Mouse (Mus musculus): ENCODE results near the gene Gm17455. TPM values are rescaled to one million over a fixed set of nuclear protein-coding genes. Genes with fewer than 3 reads are reported as not detected.

Gm17455 gene
- polyA plus RNA-seq, 1 experiment from 2014 or later = 3.0 TPM

GRCm38 (mm10) chr10:60398051-60398814, 1.3 kb upstream of the Gm17455 start:
- 93% methylated on average over 10 of the region's 10 CpGs for WGBS
- H3K36me3 ChIP-seq (ENCODE audit: control insufficient read depth, insufficient read depth, low read length) = no peaks in the 10 kb centered on the region
- ATAC-seq (ENCODE audit: low FRiP score) (no peak), DNase-seq (ENCODE audit: low spot score, missing footprints) (no peak)
- no peaks in the 10 kb centered on the region for H3K27me3 ChIP-seq (ENCODE audit: control insufficient read depth, insufficient read depth, low read length)
- H3K9me3 ChIP-seq (ENCODE audit: control insufficient read depth, low read length) = no peaks in the 10 kb centered on the region
- no peak overlapping the region for H3K27ac ChIP-seq (ENCODE audit: low read depth, low read length)
- no peak overlapping the region for H3K9ac ChIP-seq (ENCODE audit: low read length)
- H3K4me1 ChIP-seq (ENCODE audit: control insufficient read depth, insufficient read depth, low read length) = peaks cover 3% of the 10 kb centered on the region; the same call in 1 of the 2 replicates
- H3K4me2 ChIP-seq = no peak overlapping the region
- H3K4me3 ChIP-seq (ENCODE audit: low read depth, low read length) = no peak overlapping the region

GRCm38 (mm10) chr10:60400507-60401295, 1.2 kb downstream of the Gm17455 start:
- Histone ChIP-seq H3K4me1 (ENCODE audit: control insufficient read depth, insufficient read depth, low read length) (peaks cover 3% of the 10 kb centered on the region; the same call in 1 of the 2 replicates), H3K27ac (ENCODE audit: low read depth, low read length) (no peak overlapping the region), H3K4me2 (no peak overlapping the region), H3K36me3 (ENCODE audit: control insufficient read depth, insufficient read depth, low read length) (no peaks in the 10 kb centered on the region), H3K27me3 (ENCODE audit: control insufficient read depth, insufficient read depth, low read length) (no peaks in the 10 kb centered on the region), H3K9ac (ENCODE audit: low read length) (0 out of 2 replicates have a peak overlapping the region, but pooled peaks have one; percentile 14), H3K4me3 (ENCODE audit: low read depth, low read length) (no peak overlapping the region), H3K9me3 (ENCODE audit: control insufficient read depth, low read length) (no peaks in the 10 kb centered on the region)
- WGBS = 73% methylated on average over 11 of the region's 11 CpGs
- DNase-seq (ENCODE audit: low spot score, missing footprints) (no peak), ATAC-seq (ENCODE audit: low FRiP score) (no peak)

DNA sequence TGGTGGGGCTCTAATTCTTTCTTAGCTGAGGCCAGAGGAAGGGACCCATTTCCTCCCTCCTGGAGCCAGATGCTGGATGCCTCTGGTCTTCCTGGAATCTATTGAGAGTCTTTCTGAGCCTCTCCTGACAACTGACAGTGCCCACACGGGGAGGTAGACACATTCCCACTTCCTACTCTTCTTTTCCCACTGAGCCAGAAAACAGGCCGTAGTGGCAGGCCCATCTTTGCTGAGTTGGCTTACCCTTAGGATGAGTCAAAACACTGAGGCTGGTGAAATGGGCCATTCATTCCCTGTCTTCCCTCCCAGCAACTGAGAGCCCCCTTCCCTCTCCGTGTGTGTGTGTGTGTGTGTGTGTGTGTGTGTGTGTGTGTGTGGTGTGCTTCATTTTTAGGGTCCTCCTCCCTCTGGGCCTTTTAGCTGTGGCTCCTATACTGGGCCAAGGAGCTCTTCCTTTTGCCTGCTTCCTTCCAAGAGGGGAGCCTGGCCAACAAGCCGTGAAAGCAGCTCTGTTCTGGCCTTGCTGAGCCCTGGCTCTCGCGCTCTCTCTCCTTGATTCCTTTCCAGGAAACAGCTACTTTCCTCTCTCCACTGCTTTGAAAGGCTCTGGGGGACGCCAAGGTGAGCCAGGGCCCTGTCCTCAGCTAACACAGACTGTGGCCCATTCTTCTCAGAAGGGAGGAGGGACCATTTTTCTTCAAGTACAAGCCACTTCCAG, 6.1 kb downstream of the Gm17455 start:
- no peak overlapping the region for H3K4me3 ChIP-seq (ENCODE audit: low read depth, low read length)
- ATAC-seq (ENCODE audit: low FRiP score) = no peak
- no peak overlapping the region for H3K9ac ChIP-seq (ENCODE audit: low read length)
- H3K4me1 ChIP-seq (ENCODE audit: control insufficient read depth, insufficient read depth, low read length) = no peaks in the 10 kb centered on the region
- H3K4me2 ChIP-seq = no peak overlapping the region
- H3K27ac ChIP-seq (ENCODE audit: low read depth, low read length) = no peak overlapping the region
- H3K9me3 ChIP-seq (ENCODE audit: control insufficient read depth, low read length) = no peaks in the 10 kb centered on the region
- H3K36me3 ChIP-seq (ENCODE audit: control insufficient read depth, insufficient read depth, low read length) = no peaks in the 10 kb centered on the region
- no peak for DNase-seq (ENCODE audit: low spot score, missing footprints)
- H3K27me3 ChIP-seq (ENCODE audit: control insufficient read depth, insufficient read depth, low read length) = no peaks in the 10 kb centered on the region
- WGBS = 59% methylated on average over 7 of the region's 7 CpGs

GRCm38 (mm10) chr10:60407831-60408230, 8.3 kb downstream of the Gm17455 start:
- peak; percentile 71; the same call in 1 of the 2 replicates for ATAC-seq (ENCODE audit: low FRiP score)
- H3K27ac ChIP-seq (ENCODE audit: low read depth, low read length) = no peak overlapping the region
- 7% methylated on average over 5 of the region's 5 CpGs for WGBS

GRCm38 (mm10) chr10:60411794-60412193, 12.3 kb downstream of the Gm17455 start:
- no peak overlapping the region for H3K27ac ChIP-seq (ENCODE audit: low read depth, low read length)
- no peak overlapping the region for H3K4me2 ChIP-seq
- no peak overlapping the region for H3K4me3 ChIP-seq (ENCODE audit: low read depth, low read length)
- ATAC-seq (ENCODE audit: low FRiP score) (no peak), DNase-seq (ENCODE audit: low spot score, missing footprints) (peak; percentile 88)
- no peaks in the 10 kb centered on the region for H3K9me3 ChIP-seq (ENCODE audit: control insufficient read depth, low read length)
- no peaks in the 10 kb centered on the region for H3K36me3 ChIP-seq (ENCODE audit: control insufficient read depth, insufficient read depth, low read length)
- H3K4me1 ChIP-seq (ENCODE audit: control insufficient read depth, insufficient read depth, low read length) = no peaks in the 10 kb centered on the region
- no peaks in the 10 kb centered on the region for H3K27me3 ChIP-seq (ENCODE audit: control insufficient read depth, insufficient read depth, low read length)
- H3K9ac ChIP-seq (ENCODE audit: low read length) = no peak overlapping the region
- 26% methylated on average over 5 of the region's 5 CpGs for WGBS

More at GRCm38 (mm10) chr10:60407831-60408230, 8.3 kb downstream of the Gm17455 start:
- H3K9me3 ChIP-seq (ENCODE audit: control insufficient read depth, low read length) = no peaks in the 10 kb centered on the region
- peak; percentile 96 for DNase-seq (ENCODE audit: low spot score, missing footprints)
- H3K4me2 ChIP-seq = no peak overlapping the region
- no peaks in the 10 kb centered on the region for H3K4me1 ChIP-seq (ENCODE audit: control insufficient read depth, insufficient read depth, low read length)
- H3K4me3 ChIP-seq (ENCODE audit: low read depth, low read length) = no peak overlapping the region
- no peaks in the 10 kb centered on the region for H3K27me3 ChIP-seq (ENCODE audit: control insufficient read depth, insufficient read depth, low read length)
- no peak overlapping the region for H3K9ac ChIP-seq (ENCODE audit: low read length)
- H3K36me3 ChIP-seq (ENCODE audit: control insufficient read depth, insufficient read depth, low read length) = no peaks in the 10 kb centered on the region

- no peak overlapping the region for H3K4me2 ChIP-seq
- H3K36me3 ChIP-seq (ENCODE audit: control insufficient read depth, insufficient read depth, low read length) = no peaks in the 10 kb centered on the region
- H3K4me1 ChIP-seq (ENCODE audit: control insufficient read depth, insufficient read depth, low read length) = no peaks in the 10 kb centered on the region
- H3K27ac ChIP-seq (ENCODE audit: low read depth, low read length) = no peak overlapping the region
- H3K27me3 ChIP-seq (ENCODE audit: control insufficient read depth, insufficient read depth, low read length) = no peaks in the 10 kb centered on the region
- ATAC-seq (ENCODE audit: low FRiP score) = no peak
- no peak for DNase-seq (ENCODE audit: low spot score, missing footprints)
- WGBS = 92% methylated on average over 2 of the region's 2 CpGs
- no peak overlapping the region for H3K4me3 ChIP-seq (ENCODE audit: low read depth, low read length)
- H3K9me3 ChIP-seq (ENCODE audit: control insufficient read depth, low read length) = no peaks in the 10 kb centered on the region
- H3K9ac ChIP-seq (ENCODE audit: low read length) = no peak overlapping the region
Observed at GRCm38 (mm10) chr10:60413756-60414155, 14.2 kb downstream of the Gm17455 start.

DNA sequence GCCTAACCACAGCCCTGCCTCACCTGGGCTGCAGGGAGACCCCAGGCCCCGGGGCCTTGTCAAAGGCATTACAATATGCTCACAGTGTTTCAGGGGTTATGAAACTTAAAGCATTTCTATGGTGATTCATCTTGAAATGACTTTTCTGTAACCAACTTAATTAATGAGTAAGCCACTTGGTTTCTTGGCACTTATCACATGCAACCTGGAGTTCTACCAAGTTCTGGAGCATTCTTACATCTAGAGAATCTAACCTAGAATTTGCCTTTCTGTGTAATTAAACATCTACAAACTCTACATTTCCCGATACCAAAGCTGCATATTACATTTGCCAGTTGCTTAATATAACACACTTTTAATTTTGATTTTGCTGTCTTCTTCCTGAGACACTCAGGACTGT, 17.5 kb downstream of the Gm17455 start:
- Histone ChIP-seq H3K36me3 (ENCODE audit: control insufficient read depth, insufficient read depth, low read length) (no peaks in the 10 kb centered on the region), H3K4me2 (no peak overlapping the region), H3K4me1 (ENCODE audit: control insufficient read depth, insufficient read depth, low read length) (no peaks in the 10 kb centered on the region), H3K27ac (ENCODE audit: low read depth, low read length) (no peak overlapping the region), H3K9ac (ENCODE audit: low read length) (no peak overlapping the region), H3K9me3 (ENCODE audit: control insufficient read depth, low read length) (no peaks in the 10 kb centered on the region), H3K4me3 (ENCODE audit: low read depth, low read length) (no peak overlapping the region), H3K27me3 (ENCODE audit: control insufficient read depth, insufficient read depth, low read length) (no peaks in the 10 kb centered on the region)
- WGBS = 82% methylated on average over 2 of the region's 2 CpGs
- no peak for DNase-seq (ENCODE audit: low spot score, missing footprints)
- ATAC-seq (ENCODE audit: low FRiP score) = no peak

DNA sequence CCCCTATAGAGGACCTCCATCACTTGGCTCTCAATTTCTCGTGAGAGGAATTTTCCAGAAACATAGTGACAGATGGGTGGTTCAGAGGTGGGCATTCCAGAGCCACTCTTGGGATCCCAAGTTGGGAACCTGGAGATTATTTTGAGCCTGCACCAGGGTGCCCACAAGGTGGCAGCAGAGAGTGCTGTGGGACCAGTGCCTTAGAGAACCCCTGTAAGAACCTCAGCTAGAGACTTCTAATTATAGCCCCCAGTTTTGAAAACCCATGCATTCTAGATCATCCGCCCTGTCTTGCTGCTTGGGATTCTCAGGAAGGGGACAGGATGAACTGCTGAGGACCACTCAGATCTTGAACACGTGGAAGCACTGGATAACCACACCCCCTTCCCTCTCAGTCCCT, 18.6 kb downstream of the Gm17455 start:
- ATAC-seq (ENCODE audit: low FRiP score) = peak; percentile 59; the same call in 1 of the 2 replicates
- H3K27me3 ChIP-seq (ENCODE audit: control insufficient read depth, insufficient read depth, low read length) = no peaks in the 10 kb centered on the region
- no peaks in the 10 kb centered on the region for H3K4me1 ChIP-seq (ENCODE audit: control insufficient read depth, insufficient read depth, low read length)
- H3K4me3 ChIP-seq (ENCODE audit: low read depth, low read length) = no peak overlapping the region
- peak; percentile 97 for DNase-seq (ENCODE audit: low spot score, missing footprints)
- no peak overlapping the region for H3K9ac ChIP-seq (ENCODE audit: low read length)
- H3K4me2 ChIP-seq = no peak overlapping the region
- H3K36me3 ChIP-seq (ENCODE audit: control insufficient read depth, insufficient read depth, low read length) = no peaks in the 10 kb centered on the region
- WGBS = 18% methylated on average over 3 of the region's 3 CpGs
- no peak overlapping the region for H3K27ac ChIP-seq (ENCODE audit: low read depth, low read length)
- H3K9me3 ChIP-seq (ENCODE audit: control insufficient read depth, low read length) = no peaks in the 10 kb centered on the region

All from midbrain, embryonic 11.5 days (tissue).